Mouse (Mus musculus): Measurements from ENCODE around the gene Cdk2ap2. TPM values are rescaled to one million over a fixed set of nuclear protein-coding genes. Genes with fewer than 3 reads are reported as not detected.

The Cdk2ap2 gene
- polyA plus RNA-seq, 1 experiment: 11.2 TPM

DNA sequence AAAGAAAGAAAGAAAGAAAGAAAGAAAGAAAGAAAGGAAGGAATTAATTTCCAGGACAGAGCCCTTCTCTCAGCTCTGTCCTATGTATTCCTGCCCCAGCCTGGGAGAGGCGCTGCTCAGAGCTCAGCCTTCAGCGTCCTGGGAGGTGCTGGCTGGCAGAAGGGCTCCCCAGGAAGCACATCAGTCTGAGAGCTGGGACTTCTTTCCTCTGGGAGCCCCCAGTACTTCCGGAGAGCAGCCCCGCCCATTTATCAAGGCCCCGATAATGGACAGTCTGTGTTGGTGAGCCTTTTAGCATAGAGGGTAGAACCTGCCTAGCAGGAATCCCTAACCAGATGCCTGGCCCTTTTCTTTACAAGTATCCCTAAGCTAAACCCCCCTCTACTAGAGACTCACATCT, 8.8 kb upstream of the Cdk2ap2 start:
- Histone ChIP-seq H3K4me1 (ENCODE audit: control insufficient read depth) (peaks cover 29% of the 10 kb centered on the region), H3K36me3 (ENCODE audit: control insufficient read depth) (no peaks in the 10 kb centered on the region), H3K27me3 (ENCODE audit: control insufficient read depth) (peaks cover 42% of the 10 kb centered on the region), H3K9me3 (ENCODE audit: control insufficient read depth, low read length) (no peaks in the 10 kb centered on the region), H3K4me3 (replicated peaks) (no peak overlapping the region)
- TF ChIP-seq TAL1 (IDR thresholded peaks at IDR 0.05; ENCODE audit: low read length): no peak
- TF ChIP-seq GATA1 (IDR thresholded peaks at IDR 0.05; ENCODE audit: low read length): no peak

- H3K27me3 ChIP-seq (ENCODE audit: control insufficient read depth): peaks cover 38% of the 10 kb centered on the region
- H3K9me3 ChIP-seq (ENCODE audit: control insufficient read depth, low read length): no peaks in the 10 kb centered on the region
- no peak for TF ChIP-seq GATA1 (IDR thresholded peaks at IDR 0.05; ENCODE audit: low read length)
- TF ChIP-seq TAL1 (IDR thresholded peaks at IDR 0.05; ENCODE audit: low read length): no peak
- H3K4me1 ChIP-seq (ENCODE audit: control insufficient read depth): peaks cover 23% of the 10 kb centered on the region
- no peak overlapping the region for H3K4me3 ChIP-seq (replicated peaks)
- H3K36me3 ChIP-seq (ENCODE audit: control insufficient read depth): no peaks in the 10 kb centered on the region
Measured at GRCm38 (mm10) chr19:4089128-4089527, 7.9 kb upstream of the Cdk2ap2 start.

- Histone ChIP-seq H3K4me3 (replicated peaks) (no peak overlapping the region), H3K9me3 (ENCODE audit: control insufficient read depth, low read length) (no peaks in the 10 kb centered on the region), H3K36me3 (ENCODE audit: control insufficient read depth) (no peaks in the 10 kb centered on the region), H3K4me1 (ENCODE audit: control insufficient read depth) (peaks cover 14% of the 10 kb centered on the region), H3K27me3 (ENCODE audit: control insufficient read depth) (peaks cover 32% of the 10 kb centered on the region)
- TF ChIP-seq GATA1 (IDR thresholded peaks at IDR 0.05; ENCODE audit: low read length) (no peak), TAL1 (IDR thresholded peaks at IDR 0.05; ENCODE audit: low read length) (no peak)
Measured at GRCm38 (mm10) chr19:4090446-4090845, 6.5 kb upstream of the Cdk2ap2 start.

- TF ChIP-seq GATA1 (IDR thresholded peaks at IDR 0.05; ENCODE audit: low read length) (no peak), TAL1 (IDR thresholded peaks at IDR 0.05; ENCODE audit: low read length) (no peak)
- Histone ChIP-seq H3K9me3 (ENCODE audit: control insufficient read depth, low read length) (no peaks in the 10 kb centered on the region), H3K4me1 (ENCODE audit: control insufficient read depth) (peaks cover 21% of the 10 kb centered on the region), H3K36me3 (ENCODE audit: control insufficient read depth) (no peaks in the 10 kb centered on the region), H3K4me3 (replicated peaks) (no peak overlapping the region), H3K27me3 (ENCODE audit: control insufficient read depth) (peaks cover 25% of the 10 kb centered on the region)
Measured at GRCm38 (mm10) chr19:4091383-4091782, 5.6 kb upstream of the Cdk2ap2 start.

- H3K27me3 ChIP-seq (ENCODE audit: control insufficient read depth): peaks cover 20% of the 10 kb centered on the region
- no peaks in the 10 kb centered on the region for H3K36me3 ChIP-seq (ENCODE audit: control insufficient read depth)
- peaks cover 32% of the 10 kb centered on the region for H3K4me1 ChIP-seq (ENCODE audit: control insufficient read depth)
- H3K4me3 ChIP-seq (replicated peaks): no peak overlapping the region
- no peak for TF ChIP-seq TAL1 (IDR thresholded peaks at IDR 0.05; ENCODE audit: low read length)
- no peak for TF ChIP-seq GATA1 (IDR thresholded peaks at IDR 0.05; ENCODE audit: low read length)
- no peaks in the 10 kb centered on the region for H3K9me3 ChIP-seq (ENCODE audit: control insufficient read depth, low read length)
Measured at GRCm38 (mm10) chr19:4092750-4093149, 4.2 kb upstream of the Cdk2ap2 start.

DNA sequence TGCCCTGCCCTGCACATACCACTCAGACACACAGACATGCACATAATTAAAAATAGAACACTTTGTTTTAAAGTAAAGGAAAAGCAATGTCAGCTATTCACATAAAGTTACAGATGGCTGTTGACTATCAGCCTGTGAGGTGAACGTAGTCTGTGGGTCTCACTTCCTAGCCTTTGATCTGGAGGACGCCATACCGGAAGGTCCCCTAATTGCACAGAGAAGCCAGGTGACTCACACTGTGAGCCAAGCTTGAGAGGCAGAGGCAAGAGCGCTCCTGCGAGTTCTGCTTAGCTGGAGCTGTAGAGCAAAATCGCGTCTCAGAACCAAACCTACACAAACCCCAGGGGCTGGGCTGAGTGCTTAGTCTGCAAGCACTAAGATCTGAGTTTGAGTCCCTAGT, 3.2 kb upstream of the Cdk2ap2 start:
- Histone ChIP-seq H3K9me3 (ENCODE audit: control insufficient read depth, low read length) (no peaks in the 10 kb centered on the region), H3K4me1 (ENCODE audit: control insufficient read depth) (peaks cover 35% of the 10 kb centered on the region), H3K4me3 (replicated peaks) (no peak overlapping the region), H3K27me3 (ENCODE audit: control insufficient read depth) (peaks cover 13% of the 10 kb centered on the region), H3K36me3 (ENCODE audit: control insufficient read depth) (peaks cover 10% of the 10 kb centered on the region)
- TF ChIP-seq TAL1 (IDR thresholded peaks at IDR 0.05; ENCODE audit: low read length) (no peak), GATA1 (IDR thresholded peaks at IDR 0.05; ENCODE audit: low read length) (no peak)

DNA sequence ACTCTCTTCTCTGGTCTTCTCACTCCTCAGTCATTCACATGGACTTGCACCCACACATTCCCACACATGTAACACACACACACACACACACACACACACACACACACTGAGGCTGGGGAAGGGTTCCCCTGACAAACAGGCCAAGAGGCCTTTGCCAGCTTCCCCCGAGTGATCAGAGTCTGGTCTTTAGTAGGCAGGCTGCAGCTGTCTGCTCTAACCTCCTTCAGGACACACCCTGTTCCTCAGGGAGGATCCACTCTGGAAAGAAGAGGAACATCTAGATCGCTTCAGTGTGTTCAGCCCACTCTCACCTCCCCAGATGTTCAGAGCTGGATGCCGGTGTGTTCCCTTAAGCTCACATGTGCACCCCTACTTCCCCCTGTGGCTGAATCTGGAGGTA, 2.6 kb upstream of the Cdk2ap2 start:
- H3K9me3 ChIP-seq (ENCODE audit: control insufficient read depth, low read length): no peaks in the 10 kb centered on the region
- no peak for TF ChIP-seq GATA1 (IDR thresholded peaks at IDR 0.05; ENCODE audit: low read length)
- TF ChIP-seq TAL1 (IDR thresholded peaks at IDR 0.05; ENCODE audit: low read length): no peak
- H3K4me3 ChIP-seq (replicated peaks): no peak overlapping the region
- peaks cover 14% of the 10 kb centered on the region for H3K36me3 ChIP-seq (ENCODE audit: control insufficient read depth)
- H3K4me1 ChIP-seq (ENCODE audit: control insufficient read depth): peaks cover 41% of the 10 kb centered on the region
- H3K27me3 ChIP-seq (ENCODE audit: control insufficient read depth): peaks cover 7% of the 10 kb centered on the region

DNA sequence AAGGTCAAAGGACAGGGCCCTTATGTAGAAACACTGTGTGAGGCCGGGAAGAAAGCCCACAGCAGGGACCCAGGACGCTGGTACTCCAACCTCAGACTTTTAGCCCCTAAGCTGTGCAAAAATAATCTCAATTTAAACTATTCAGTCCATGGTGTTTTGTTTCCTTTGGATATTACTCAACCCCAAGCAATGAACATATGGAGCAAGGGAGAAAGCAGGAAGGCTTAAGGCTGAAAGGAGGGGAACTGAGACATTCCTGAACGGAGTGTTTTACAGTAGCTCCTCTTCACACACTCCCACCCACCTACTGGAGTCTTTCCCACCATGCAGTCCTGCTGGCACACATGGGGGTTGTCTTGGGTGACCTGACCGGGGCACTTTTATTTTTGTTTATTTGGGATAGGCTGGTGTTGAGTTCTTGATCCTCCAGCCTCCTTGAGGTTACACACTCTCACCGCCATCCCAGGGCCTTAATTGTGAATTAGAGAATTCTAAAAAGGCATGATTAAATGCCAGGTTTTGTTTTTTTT, 2.1 kb upstream of the Cdk2ap2 start:
- Histone ChIP-seq H3K9me3 (ENCODE audit: control insufficient read depth, low read length) (no peaks in the 10 kb centered on the region), H3K27me3 (ENCODE audit: control insufficient read depth) (peaks cover 9% of the 10 kb centered on the region), H3K4me3 (replicated peaks) (no peak overlapping the region), H3K4me1 (ENCODE audit: control insufficient read depth) (peaks cover 45% of the 10 kb centered on the region), H3K36me3 (ENCODE audit: control insufficient read depth) (peaks cover 14% of the 10 kb centered on the region)
- TF ChIP-seq GATA1 (IDR thresholded peaks at IDR 0.05; ENCODE audit: low read length) (no peak), TAL1 (IDR thresholded peaks at IDR 0.05; ENCODE audit: low read length) (no peak)

GRCm38 (mm10) chr19:4095802-4096201, 1.2 kb upstream of the Cdk2ap2 start:
- Histone ChIP-seq H3K27me3 (ENCODE audit: control insufficient read depth) (peaks cover 14% of the 10 kb centered on the region), H3K4me3 (replicated peaks) (peak overlapping the region; percentile 83), H3K36me3 (ENCODE audit: control insufficient read depth) (peaks cover 14% of the 10 kb centered on the region), H3K4me1 (ENCODE audit: control insufficient read depth) (peaks cover 55% of the 10 kb centered on the region), H3K9me3 (ENCODE audit: control insufficient read depth, low read length) (peaks cover 5% of the 10 kb centered on the region; the same call in 1 of the 2 replicates)
- TF ChIP-seq GATA1 (IDR thresholded peaks at IDR 0.05; ENCODE audit: low read length) (no peak), TAL1 (IDR thresholded peaks at IDR 0.05; ENCODE audit: low read length) (no peak)

DNA sequence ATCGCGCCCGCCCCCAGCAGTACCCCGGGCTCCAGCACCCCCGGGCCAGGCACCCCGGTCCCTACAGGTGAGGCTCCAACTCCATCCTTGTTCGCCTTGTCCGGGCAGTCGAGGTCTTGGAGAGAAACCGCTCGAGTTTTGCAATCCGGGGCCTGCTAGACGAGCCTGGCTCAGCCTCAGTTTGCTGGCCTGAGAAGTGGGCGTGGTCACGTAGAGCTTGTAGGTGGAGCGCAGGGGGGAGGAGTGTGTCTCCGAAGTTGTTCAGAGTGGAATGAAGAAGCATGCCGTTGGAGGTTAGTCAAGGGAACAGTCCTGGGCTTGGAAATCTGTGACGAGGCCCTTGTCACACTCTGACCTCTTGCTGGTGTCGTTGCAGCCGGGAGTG, 451 bp downstream of the Cdk2ap2 start:
- H3K36me3 ChIP-seq (ENCODE audit: control insufficient read depth): peaks cover 14% of the 10 kb centered on the region
- H3K4me3 ChIP-seq (replicated peaks): peak overlapping the region; percentile 83
- TF ChIP-seq GATA1 (IDR thresholded peaks at IDR 0.05; ENCODE audit: low read length): no peak
- no peak for TF ChIP-seq TAL1 (IDR thresholded peaks at IDR 0.05; ENCODE audit: low read length)
- peaks cover 30% of the 10 kb centered on the region for H3K27me3 ChIP-seq (ENCODE audit: control insufficient read depth)
- H3K4me1 ChIP-seq (ENCODE audit: control insufficient read depth): peaks cover 58% of the 10 kb centered on the region
- peaks cover 8% of the 10 kb centered on the region; the same call in 1 of the 2 replicates for H3K9me3 ChIP-seq (ENCODE audit: control insufficient read depth, low read length)
